Mouse (Mus musculus) frontal cortex, adult 2 months (tissue): ENCODE results near the gene Wwox. TPM values are rescaled to one million over a fixed set of nuclear protein-coding genes. Genes with fewer than 3 reads are reported as not detected.

ENCODE experiments used
- DNase-seq, 2 experiments: peaks; one replicate each; pipeline ENCODE4 v3.0.0; 2022; ENCODE audit warnings: low spot score in 1 of 2; ENCODE audit errors: extremely low spot score in 1 of 2
- polyA plus RNA-seq: library from polyadenylated mRNA; depleted of rRNA; stranded (reverse); fragments of >200 nt; gene quantifications from 2 replicates; pipeline ENCODE4 v1.2.3, GENCODE M21; 2012

Gene Wwox
- polyA plus RNA-seq, 1 experiment = 17.9 TPM

GRCm38 (mm10) chr8:115186882-115187281 lies 747.4 kb downstream of the Wwox start:
- DNase-seq = no peak

DNA sequence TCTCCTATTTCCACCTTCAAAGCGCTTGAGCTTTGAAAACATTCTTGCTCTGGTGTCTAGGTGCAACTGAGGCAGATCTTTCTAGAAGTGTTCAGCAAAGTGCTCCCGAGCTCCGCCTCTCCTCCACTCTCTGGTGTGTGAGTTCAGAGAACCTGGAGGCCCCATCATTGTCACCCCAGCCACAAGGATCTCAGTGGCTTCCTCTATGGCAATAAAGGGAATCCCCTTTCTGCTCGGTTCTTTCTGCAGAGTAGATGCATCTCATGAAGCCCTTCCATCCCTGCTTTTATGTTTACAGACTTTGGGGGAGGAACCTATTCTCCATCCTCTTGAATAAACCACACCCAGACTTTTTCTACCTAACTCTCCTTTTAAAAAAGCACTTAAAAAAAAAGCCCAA lies 749.0 kb downstream of the Wwox start:
- no peak for DNase-seq

DNA sequence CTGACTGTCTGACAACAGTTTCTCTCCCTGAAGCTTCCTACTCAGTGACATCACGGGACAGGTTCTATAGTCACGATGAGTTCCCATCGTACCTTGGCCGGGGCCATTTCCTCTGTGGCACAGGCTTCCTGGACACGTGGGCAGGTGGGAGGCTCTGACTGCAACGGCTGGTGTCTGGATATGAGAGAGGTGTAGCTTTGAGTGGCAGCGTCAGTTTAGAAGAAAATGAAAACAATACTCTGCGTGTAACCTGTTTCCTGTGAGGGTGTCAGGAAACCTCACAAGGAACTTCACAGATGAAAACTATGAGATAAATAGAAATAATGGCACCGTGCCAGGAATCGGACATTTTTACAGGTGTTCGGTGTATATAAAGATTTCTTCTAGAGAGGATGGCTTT lies 750.4 kb downstream of the Wwox start:
- DNase-seq = no peak

DNA sequence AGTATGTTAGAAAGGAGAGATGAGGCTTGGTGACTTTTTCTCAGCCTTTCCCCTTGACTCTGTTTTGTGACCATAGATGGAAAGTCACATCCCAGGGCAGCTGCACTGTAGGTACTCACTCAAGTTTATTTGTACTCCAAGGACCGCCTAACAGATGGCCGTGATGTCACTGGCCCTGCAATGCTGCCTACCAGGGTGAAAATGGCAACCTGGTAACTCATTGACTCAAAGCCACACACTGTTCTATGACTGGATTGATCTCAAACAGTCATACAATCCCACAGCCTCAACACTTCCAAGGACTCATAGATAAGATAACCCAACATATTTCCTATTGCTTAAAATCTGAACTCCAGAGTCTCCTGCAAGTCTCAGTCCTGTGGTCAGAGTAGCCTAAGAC lies 754.3 kb downstream of the Wwox start:
- no peak for DNase-seq

DNA sequence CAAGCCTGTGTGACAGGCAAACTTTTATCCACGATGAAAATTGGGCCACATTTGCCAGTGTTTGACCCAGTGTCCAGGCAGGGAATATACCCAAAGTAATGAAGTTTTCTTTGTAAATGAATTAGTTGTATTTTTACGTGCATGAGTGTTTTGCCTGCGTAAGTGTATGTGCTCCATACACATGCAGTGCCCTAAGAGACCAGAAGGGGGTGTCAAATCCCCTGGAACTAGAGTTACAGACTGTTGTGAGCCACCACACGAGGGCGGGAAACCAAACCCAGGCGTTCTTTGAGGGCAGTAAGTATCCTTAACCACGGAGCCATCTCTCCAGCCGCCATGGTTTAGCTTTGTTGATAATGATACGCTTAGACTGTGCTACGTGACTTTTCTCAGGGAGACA lies 755.9 kb downstream of the Wwox start:
- no peak for DNase-seq

DNA sequence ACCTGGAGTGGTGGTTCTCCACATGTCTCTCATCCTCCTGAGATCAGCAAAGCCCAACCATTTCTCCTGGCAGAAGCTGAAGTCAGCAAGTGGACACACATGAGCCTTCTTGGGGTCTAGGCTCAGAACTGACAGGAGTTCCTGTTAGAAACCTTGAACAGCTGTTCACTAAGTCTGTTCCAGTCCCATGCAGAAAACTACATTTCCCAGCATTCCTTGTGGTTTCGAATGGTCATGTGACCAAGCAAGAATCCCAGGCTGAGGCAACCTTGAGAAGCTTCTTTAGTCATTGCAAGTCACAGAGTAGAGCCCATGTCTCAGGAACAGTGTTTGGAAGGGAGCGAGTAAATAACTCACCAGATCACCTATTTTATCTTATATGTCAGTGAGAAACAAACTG lies 757.4 kb downstream of the Wwox start:
- DNase-seq = peak in 1 of 2 experiments; percentile 19

DNA sequence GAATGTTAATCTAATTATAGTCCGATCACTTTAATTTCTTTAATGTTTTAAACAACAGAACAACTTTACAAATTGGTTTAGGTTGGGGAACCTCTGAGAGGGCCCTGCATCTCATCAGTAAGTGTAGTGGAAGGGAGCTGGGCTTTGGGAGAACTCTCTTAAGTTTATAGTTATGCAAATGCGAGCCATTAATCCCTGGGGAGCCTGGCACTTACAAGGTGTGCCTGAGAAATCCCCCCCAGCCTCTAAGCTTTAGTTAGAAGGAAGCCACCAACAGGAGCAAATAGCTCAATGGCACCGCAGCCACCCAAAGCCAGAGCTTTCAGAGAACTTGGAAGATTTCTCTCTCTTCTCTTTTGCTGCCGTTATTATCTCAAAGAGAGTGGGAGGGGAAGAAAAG lies 759.7 kb downstream of the Wwox start:
- DNase-seq = no peak

GRCm38 (mm10) chr8:115199616-115200150 lies 760.2 kb downstream of the Wwox start:
- DNase-seq = no peak

GRCm38 (mm10) chr8:115201726-115202125 lies 762.3 kb downstream of the Wwox start:
- no peak for DNase-seq

GRCm38 (mm10) chr8:115207480-115207879 lies 768.0 kb downstream of the Wwox start:
- no peak for DNase-seq

DNA sequence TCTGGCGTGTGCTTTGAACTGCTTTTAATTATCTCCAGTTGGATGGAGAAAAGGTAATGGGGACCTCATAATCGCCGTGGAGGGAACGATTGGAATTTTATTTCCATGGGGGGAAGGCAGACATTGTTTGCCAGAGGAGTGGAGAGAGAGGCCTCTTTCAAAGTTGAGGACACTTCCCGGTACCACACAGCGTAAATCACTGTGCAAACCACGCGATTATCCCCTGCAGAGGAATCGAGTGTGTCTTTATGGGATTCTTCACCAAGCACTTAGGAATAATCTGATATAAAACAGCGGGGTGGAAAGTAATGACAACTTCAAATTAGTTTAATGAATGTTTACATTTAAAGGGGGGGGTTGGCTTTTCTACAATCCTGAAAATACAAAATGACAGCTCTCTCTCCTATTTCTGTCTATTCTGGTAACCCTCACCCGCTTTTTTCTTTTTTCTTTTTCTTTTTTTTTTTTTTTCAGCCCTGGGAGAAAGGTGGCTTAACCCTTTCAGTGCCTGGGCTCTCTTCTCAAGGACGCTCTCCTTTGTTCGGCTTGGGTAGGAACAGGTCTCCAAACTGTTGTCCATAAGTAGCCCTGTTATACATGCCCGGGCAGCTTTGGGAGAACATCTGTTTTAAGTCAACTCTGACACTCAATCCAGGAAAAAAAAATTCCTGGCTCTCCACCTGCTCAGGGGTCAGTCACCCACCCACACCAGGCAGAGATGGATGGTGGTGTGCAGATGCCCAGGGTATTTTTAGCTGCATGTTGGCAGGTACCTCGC lies 769.1 kb downstream of the Wwox start:
- no peak for DNase-seq

GRCm38 (mm10) chr8:115210014-115210413 lies 770.6 kb downstream of the Wwox start:
- DNase-seq = no peak

- no peak for DNase-seq
Observed at GRCm38 (mm10) chr8:115213126-115213525, 773.7 kb downstream of the Wwox start.

- DNase-seq = no peak
Observed at GRCm38 (mm10) chr8:115214870-115215269, 775.4 kb downstream of the Wwox start.

DNA sequence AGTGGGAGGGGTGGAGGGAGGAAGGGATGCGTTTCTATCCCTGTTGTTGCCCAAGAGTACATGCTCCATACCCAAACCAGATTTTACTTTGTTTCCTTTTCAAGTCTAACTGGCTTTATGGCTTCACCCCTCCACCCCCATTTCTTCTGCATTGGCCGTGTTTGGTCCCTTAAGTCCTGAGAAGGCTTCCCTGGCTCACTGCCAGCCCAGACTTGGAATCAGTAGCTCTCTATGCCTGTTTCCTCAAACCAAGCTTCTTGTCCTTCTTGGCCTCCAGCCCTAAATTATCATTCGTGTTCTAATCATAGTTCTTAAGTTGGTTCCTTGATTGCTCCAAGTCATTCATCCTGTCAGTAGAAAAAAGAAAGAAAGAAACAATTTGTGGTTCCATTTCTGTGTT lies 777.3 kb downstream of the Wwox start:
- DNase-seq = no peak

- DNase-seq = no peak
Observed at GRCm38 (mm10) chr8:115222545-115222944, 783.1 kb downstream of the Wwox start.

DNA sequence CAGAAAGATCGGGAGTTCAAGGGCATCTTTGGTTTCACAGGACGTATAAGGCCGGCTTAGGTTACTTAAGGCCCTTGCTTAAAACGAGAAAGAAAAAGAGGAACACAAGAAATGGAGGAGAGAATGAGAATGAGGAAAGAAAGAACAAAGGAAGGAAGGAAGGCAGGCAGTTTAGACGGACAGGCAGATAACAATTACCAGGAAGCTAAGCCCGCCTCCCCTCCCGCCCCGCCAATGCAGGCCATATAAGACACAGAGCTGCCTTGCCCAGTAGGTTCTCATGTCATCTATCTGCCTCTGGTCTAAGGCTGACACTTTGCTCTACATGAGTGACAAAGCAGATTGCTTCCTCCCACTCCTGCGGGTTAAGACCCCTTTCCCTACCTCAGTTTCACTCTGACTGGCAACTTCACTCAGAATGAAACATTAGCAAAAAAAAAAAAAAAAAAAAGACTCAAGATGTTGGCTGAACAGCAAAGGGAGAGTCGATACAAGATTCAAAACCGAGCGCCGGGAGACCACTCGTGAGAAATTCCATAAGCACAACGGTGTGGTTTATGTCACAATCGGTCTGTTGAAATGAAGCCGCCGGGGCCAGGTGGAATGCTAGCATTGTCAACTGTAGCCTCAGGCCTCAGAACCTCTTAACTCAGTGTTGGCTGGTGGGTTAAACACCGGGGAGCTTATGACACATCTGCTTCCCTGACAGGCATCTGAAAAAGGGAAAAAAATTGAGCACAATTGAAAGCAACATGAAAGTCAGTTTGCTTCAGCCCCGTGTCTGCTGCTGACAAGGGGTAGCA lies 787.5 kb downstream of the Wwox start:
- no peak for DNase-seq

DNA sequence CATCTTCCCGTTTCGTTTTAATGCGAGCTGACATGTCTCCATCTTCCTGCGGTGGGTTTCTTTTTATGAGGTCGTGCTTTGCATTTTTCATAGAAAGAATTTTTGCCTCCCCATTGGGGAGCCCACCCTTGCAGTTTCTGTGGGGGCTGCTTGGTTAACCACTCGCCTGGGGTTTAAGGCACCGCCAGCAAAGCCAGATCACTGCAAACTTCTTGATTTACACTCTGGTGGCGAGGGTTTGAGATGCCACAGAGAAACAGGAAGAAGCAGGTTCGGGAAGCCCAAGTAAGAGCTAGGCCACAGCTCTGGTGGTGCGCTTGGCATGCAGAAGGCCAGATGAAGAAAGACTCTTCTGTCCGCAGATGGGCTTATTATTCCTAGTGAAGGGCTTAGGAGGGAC lies 789.4 kb downstream of the Wwox start:
- no peak for DNase-seq

DNA sequence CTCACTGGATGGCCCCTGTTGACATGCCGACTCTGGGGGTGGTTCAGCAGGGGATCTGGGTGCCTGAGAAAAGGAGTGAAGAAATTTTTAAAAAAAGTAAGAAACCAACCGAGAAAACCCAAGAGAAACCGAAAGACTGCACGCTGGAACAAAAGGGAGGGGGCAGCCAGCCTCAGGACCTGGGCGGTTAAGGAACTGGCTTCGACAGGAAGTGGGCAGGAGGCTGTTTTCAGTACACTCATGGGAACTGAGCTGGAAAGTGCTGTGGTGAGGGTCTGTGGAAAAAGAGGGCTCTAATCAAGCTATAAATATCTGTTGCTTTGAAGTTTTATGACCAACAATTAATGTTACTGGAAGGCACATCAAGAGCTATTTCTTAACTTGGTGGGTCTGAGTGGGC lies 794.6 kb downstream of the Wwox start:
- no peak for DNase-seq

GRCm38 (mm10) chr8:115237596-115237995 lies 798.1 kb downstream of the Wwox start:
- DNase-seq = no peak

- no peak for DNase-seq
Observed at GRCm38 (mm10) chr8:115243465-115244027, 804.1 kb downstream of the Wwox start.
